Mouse (Mus musculus): Measurements from ENCODE around the gene Cd274. TPM values are rescaled to one million over a fixed set of nuclear protein-coding genes. Genes with fewer than 3 reads are reported as not detected.

The Cd274 gene
- polyA plus RNA-seq, 1 experiment from 2014 or later = 0.57 TPM

- no peak overlapping the region for H3K27ac ChIP-seq (ENCODE audit: low read length)
- no peaks in the 10 kb centered on the region for H3K9me3 ChIP-seq (ENCODE audit: low read length)
- DNase-seq (ENCODE audit: low spot score) = no peak
- H3K9ac ChIP-seq (replicated peaks; ENCODE audit: low read depth) = no peak overlapping the region
- H3K27me3 ChIP-seq (replicated peaks; ENCODE audit: insufficient read depth, low read length) = no peaks in the 10 kb centered on the region
- WGBS = 64% methylated on average over 6 of the region's 6 CpGs
- H3K36me3 ChIP-seq (ENCODE audit: insufficient read depth, low read length) = no peaks in the 10 kb centered on the region
- H3K4me1 ChIP-seq (ENCODE audit: insufficient read depth, low read depth, low read length) = no peaks in the 10 kb centered on the region
- no peak for ATAC-seq
- no peak overlapping the region for H3K4me2 ChIP-seq (replicated peaks; ENCODE audit: low read depth, low read length)
- H3K4me3 ChIP-seq (ENCODE audit: low read depth, low read length) = no peak overlapping the region
- TF ChIP-seq EP300 (IDR thresholded peaks at IDR 0.05) = no peak
- no peak for TF ChIP-seq CTCF (IDR thresholded peaks at IDR 0.05)
Observed at GRCm38 (mm10) chr19:29384994-29385393, 17.7 kb downstream of the Cd274 start.

- H3K9ac ChIP-seq (replicated peaks; ENCODE audit: low read depth) = no peak overlapping the region
- no peaks in the 10 kb centered on the region for H3K36me3 ChIP-seq (ENCODE audit: insufficient read depth, low read length)
- 74% methylated on average over 4 of the region's 4 CpGs for WGBS
- H3K27ac ChIP-seq (ENCODE audit: low read length) = no peak overlapping the region
- DNase-seq (ENCODE audit: low spot score) (no peak), ATAC-seq (no peak)
- no peaks in the 10 kb centered on the region for H3K9me3 ChIP-seq (ENCODE audit: low read length)
- H3K4me3 ChIP-seq (ENCODE audit: low read depth, low read length) = no peak overlapping the region
- H3K4me2 ChIP-seq (replicated peaks; ENCODE audit: low read depth, low read length) = no peak overlapping the region
- no peaks in the 10 kb centered on the region for H3K27me3 ChIP-seq (replicated peaks; ENCODE audit: insufficient read depth, low read length)
- no peak for TF ChIP-seq EP300 (IDR thresholded peaks at IDR 0.05)
- no peak for TF ChIP-seq CTCF (IDR thresholded peaks at IDR 0.05)
- no peaks in the 10 kb centered on the region for H3K4me1 ChIP-seq (ENCODE audit: insufficient read depth, low read depth, low read length)
Observed at GRCm38 (mm10) chr19:29385822-29386221, 18.6 kb downstream of the Cd274 start.

DNA sequence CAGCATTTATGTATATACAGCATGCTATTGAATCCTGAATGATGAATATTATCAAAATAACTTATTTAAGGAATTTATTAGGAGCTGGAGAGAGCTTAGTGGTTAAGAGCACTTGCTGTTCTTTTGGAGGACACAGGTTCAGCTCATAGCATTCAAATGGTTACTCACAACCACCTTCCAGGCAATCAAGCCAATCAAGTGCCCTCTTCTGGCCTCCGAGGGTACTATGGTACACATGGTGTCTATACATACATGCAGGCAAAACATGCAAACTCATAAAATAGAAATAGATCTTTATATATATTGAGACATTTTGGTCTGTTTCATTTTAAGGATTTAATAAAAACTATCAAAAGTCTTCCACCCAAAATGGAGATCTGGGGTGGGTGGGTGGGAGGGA lies 21.6 kb downstream of the Cd274 start:
- ATAC-seq (no peak), DNase-seq (ENCODE audit: low spot score) (no peak)
- H3K36me3 ChIP-seq (ENCODE audit: insufficient read depth, low read length) = no peaks in the 10 kb centered on the region
- no peak overlapping the region for H3K4me3 ChIP-seq (ENCODE audit: low read depth, low read length)
- 86% methylated on average over 1 of the region's 1 CpGs for WGBS
- no peaks in the 10 kb centered on the region for H3K4me1 ChIP-seq (ENCODE audit: insufficient read depth, low read depth, low read length)
- H3K4me2 ChIP-seq (replicated peaks; ENCODE audit: low read depth, low read length) = no peak overlapping the region
- no peaks in the 10 kb centered on the region for H3K9me3 ChIP-seq (ENCODE audit: low read length)
- H3K9ac ChIP-seq (replicated peaks; ENCODE audit: low read depth) = no peak overlapping the region
- no peaks in the 10 kb centered on the region for H3K27me3 ChIP-seq (replicated peaks; ENCODE audit: insufficient read depth, low read length)
- no peak overlapping the region for H3K27ac ChIP-seq (ENCODE audit: low read length)
- no peak for TF ChIP-seq CTCF (IDR thresholded peaks at IDR 0.05)

DNA sequence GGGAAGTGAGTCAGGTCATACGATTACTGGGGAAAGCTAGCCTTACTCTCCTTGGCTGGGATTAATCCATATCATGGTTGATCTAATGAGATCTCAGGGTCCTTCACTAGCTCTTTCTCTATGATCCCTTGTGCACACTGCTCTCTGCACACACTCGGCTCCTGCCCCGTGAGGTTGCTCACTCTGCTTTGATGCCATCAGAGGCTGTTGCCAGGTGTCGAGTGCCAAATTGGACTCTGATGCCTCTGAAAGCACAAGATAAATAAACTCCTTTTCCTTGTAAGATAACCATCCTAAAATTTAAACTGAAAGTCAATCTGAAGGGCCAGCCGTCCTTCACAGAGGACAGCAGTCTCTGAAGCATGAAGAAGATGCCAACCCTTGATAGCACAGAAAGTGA lies 23.2 kb downstream of the Cd274 start:
- no peak for TF ChIP-seq EP300 (IDR thresholded peaks at IDR 0.05)
- TF ChIP-seq CTCF (IDR thresholded peaks at IDR 0.05) = no peak
- ATAC-seq (no peak), DNase-seq (ENCODE audit: low spot score) (no peak)
- no peak overlapping the region for H3K4me3 ChIP-seq (ENCODE audit: low read depth, low read length)
- H3K9ac ChIP-seq (replicated peaks; ENCODE audit: low read depth) = no peak overlapping the region
- WGBS = 55% methylated on average over 5 of the region's 5 CpGs
- no peaks in the 10 kb centered on the region for H3K9me3 ChIP-seq (ENCODE audit: low read length)
- no peak overlapping the region for H3K4me2 ChIP-seq (replicated peaks; ENCODE audit: low read depth, low read length)
- no peaks in the 10 kb centered on the region for H3K36me3 ChIP-seq (ENCODE audit: insufficient read depth, low read length)
- H3K4me1 ChIP-seq (ENCODE audit: insufficient read depth, low read depth, low read length) = no peaks in the 10 kb centered on the region
- H3K27ac ChIP-seq (ENCODE audit: low read length) = no peak overlapping the region
- H3K27me3 ChIP-seq (replicated peaks; ENCODE audit: insufficient read depth, low read length) = no peaks in the 10 kb centered on the region

GRCm38 (mm10) chr19:29391279-29391678 lies 24.0 kb downstream of the Cd274 start:
- ATAC-seq (no peak), DNase-seq (ENCODE audit: low spot score) (no peak)
- Histone ChIP-seq H3K4me2 (replicated peaks; ENCODE audit: low read depth, low read length) (no peak overlapping the region), H3K9ac (replicated peaks; ENCODE audit: low read depth) (no peak overlapping the region), H3K4me3 (ENCODE audit: low read depth, low read length) (no peak overlapping the region), H3K4me1 (ENCODE audit: insufficient read depth, low read depth, low read length) (no peaks in the 10 kb centered on the region), H3K9me3 (ENCODE audit: low read length) (no peaks in the 10 kb centered on the region), H3K27ac (ENCODE audit: low read length) (no peak overlapping the region), H3K27me3 (replicated peaks; ENCODE audit: insufficient read depth, low read length) (no peaks in the 10 kb centered on the region), H3K36me3 (ENCODE audit: insufficient read depth, low read length) (no peaks in the 10 kb centered on the region)
- TF ChIP-seq EP300 (IDR thresholded peaks at IDR 0.05) = no peak
- TF ChIP-seq CTCF (IDR thresholded peaks at IDR 0.05) = no peak
- 43% methylated on average over 4 of the region's 4 CpGs for WGBS

- Histone ChIP-seq H3K27ac (ENCODE audit: low read length) (no peak overlapping the region), H3K9me3 (ENCODE audit: low read length) (no peaks in the 10 kb centered on the region), H3K27me3 (replicated peaks; ENCODE audit: insufficient read depth, low read length) (no peaks in the 10 kb centered on the region), H3K9ac (replicated peaks; ENCODE audit: low read depth) (no peak overlapping the region), H3K4me1 (ENCODE audit: insufficient read depth, low read depth, low read length) (no peaks in the 10 kb centered on the region), H3K4me3 (ENCODE audit: low read depth, low read length) (no peak overlapping the region), H3K4me2 (replicated peaks; ENCODE audit: low read depth, low read length) (no peak overlapping the region), H3K36me3 (ENCODE audit: insufficient read depth, low read length) (no peaks in the 10 kb centered on the region)
- ATAC-seq = peak; percentile 63; the same call in 1 of the 2 replicates
- TF ChIP-seq EP300 (IDR thresholded peaks at IDR 0.05) (no peak), CTCF (IDR thresholded peaks at IDR 0.05) (no peak)
- DNase-seq (ENCODE audit: low spot score) = peak; percentile 59
- WGBS = 67% methylated on average over 9 of the region's 9 CpGs
Observed at GRCm38 (mm10) chr19:29393333-29393732, 26.1 kb downstream of the Cd274 start.

DNA sequence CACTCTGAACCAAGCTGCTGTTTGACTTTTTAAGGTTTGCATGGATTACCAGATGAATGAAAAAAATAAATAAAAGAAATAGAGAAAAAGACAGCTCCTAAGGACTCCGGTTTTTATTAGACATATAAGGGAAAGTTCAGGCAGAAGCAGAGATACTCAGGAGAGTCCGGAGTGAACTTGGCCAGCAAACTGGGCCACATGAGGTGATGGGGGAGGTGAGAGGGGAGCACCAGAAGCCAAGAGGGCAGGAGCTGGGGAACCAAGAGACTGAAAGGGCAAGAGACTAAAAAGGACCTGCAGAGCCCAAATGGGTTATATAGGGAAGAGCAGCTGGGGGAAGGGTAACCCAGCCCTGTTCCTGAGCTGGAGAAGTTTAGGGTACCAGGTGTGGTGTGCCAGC lies 27.5 kb downstream of the Cd274 start:
- DNase-seq (ENCODE audit: low spot score) (no peak), ATAC-seq (no peak)
- Histone ChIP-seq H3K4me3 (ENCODE audit: low read depth, low read length) (no peak overlapping the region), H3K4me1 (ENCODE audit: insufficient read depth, low read depth, low read length) (no peaks in the 10 kb centered on the region), H3K27me3 (replicated peaks; ENCODE audit: insufficient read depth, low read length) (no peaks in the 10 kb centered on the region), H3K9ac (replicated peaks; ENCODE audit: low read depth) (no peak overlapping the region), H3K9me3 (ENCODE audit: low read length) (no peaks in the 10 kb centered on the region), H3K27ac (ENCODE audit: low read length) (no peak overlapping the region), H3K36me3 (ENCODE audit: insufficient read depth, low read length) (no peaks in the 10 kb centered on the region), H3K4me2 (replicated peaks; ENCODE audit: low read depth, low read length) (no peak overlapping the region)
- no peak for TF ChIP-seq CTCF (IDR thresholded peaks at IDR 0.05)
- TF ChIP-seq EP300 (IDR thresholded peaks at IDR 0.05) = no peak
- 88% methylated on average over 2 of the region's 2 CpGs for WGBS

Measured in lung, postnatal 0 days (tissue).